Mouse (Mus musculus) urinary bladder, adult 18-20 months (tissue): ENCODE data around the gene Cacna1a.
"Not testable (repeated sequence)": the region's sequence is repeated elsewhere in the genome, so short reads cannot be mapped to it uniquely, and the experiment has no call there.

Source experiments
- DNase-seq, 2 experiments: peaks; one replicate each; pipeline ENCODE4 v3.0.0; 2022; ENCODE audit warnings: low spot score in 2 of 2, mixed read lengths in 2 of 2

Cacna1a gene

GRCm38 (mm10) chr8:84592015-84592662, 203.9 kb downstream of the Cacna1a start:
- peak; percentile 55 to 90 for DNase-seq

GRCm38 (mm10) chr8:84593143-84593542, 204.9 kb downstream of the Cacna1a start:
- no peak for DNase-seq

- DNase-seq = peak in 1 of 2 experiments; percentile 42
Observed at GRCm38 (mm10) chr8:84594099-84594780, 206.0 kb downstream of the Cacna1a start.

- peak in 1 of 2 experiments; percentile 28 for DNase-seq
Observed at GRCm38 (mm10) chr8:84595648-84596047, 207.4 kb downstream of the Cacna1a start.

- no peak for DNase-seq
Observed at GRCm38 (mm10) chr8:84599401-84599800, 211.2 kb downstream of the Cacna1a start.

- DNase-seq = no peak
Observed at GRCm38 (mm10) chr8:84600311-84600907, 212.2 kb downstream of the Cacna1a start.

GRCm38 (mm10) chr8:84601221-84601751, 213.0 kb downstream of the Cacna1a start:
- DNase-seq = peak in 1 of 2 experiments; percentile 25

- no peak for DNase-seq
Observed at GRCm38 (mm10) chr8:84614512-84615223, 226.4 kb downstream of the Cacna1a start.

GRCm38 (mm10) chr8:84615666-84616485, 227.6 kb downstream of the Cacna1a start:
- no peak for DNase-seq

GRCm38 (mm10) chr8:84617005-84617404, 228.8 kb downstream of the Cacna1a start:
- no peak for DNase-seq

- no peak for DNase-seq
Observed at GRCm38 (mm10) chr8:84621102-84621625, 232.9 kb downstream of the Cacna1a start.

GRCm38 (mm10) chr8:84623425-84623824, 235.2 kb downstream of the Cacna1a start:
- DNase-seq = not testable (repeated sequence)

GRCm38 (mm10) chr8:84629586-84629985, 241.3 kb downstream of the Cacna1a start:
- no peak for DNase-seq

- no peak for DNase-seq
Observed at GRCm38 (mm10) chr8:84630145-84630544, 241.9 kb downstream of the Cacna1a start.

- no peak for DNase-seq
Observed at GRCm38 (mm10) chr8:84631813-84632212, 243.6 kb downstream of the Cacna1a start.

- DNase-seq = no peak
Observed at GRCm38 (mm10) chr8:84633841-84634584, 245.8 kb downstream of the Cacna1a start.

GRCm38 (mm10) chr8:84634849-84635304, 246.6 kb downstream of the Cacna1a start:
- no peak for DNase-seq

GRCm38 (mm10) chr8:84635397-84636050, 247.3 kb downstream of the Cacna1a start:
- no peak for DNase-seq

- no peak for DNase-seq
Observed at GRCm38 (mm10) chr8:84636051-84636691, 247.9 kb downstream of the Cacna1a start.
